Mouse (Mus musculus) Muller cell, postnatal 12 days (primary cell): ENCODE data around the gene AL607142.1.
A peak's percentile ranks its signal among the peaks of the same experiment; 100 is the strongest.

Source experiments
- DNase-seq: peaks from one replicate; pipeline ENCODE4 v3.0.0-alpha.2; 2015; ENCODE audit errors: inconsistent ontology term

Gene AL607142.1

DNA sequence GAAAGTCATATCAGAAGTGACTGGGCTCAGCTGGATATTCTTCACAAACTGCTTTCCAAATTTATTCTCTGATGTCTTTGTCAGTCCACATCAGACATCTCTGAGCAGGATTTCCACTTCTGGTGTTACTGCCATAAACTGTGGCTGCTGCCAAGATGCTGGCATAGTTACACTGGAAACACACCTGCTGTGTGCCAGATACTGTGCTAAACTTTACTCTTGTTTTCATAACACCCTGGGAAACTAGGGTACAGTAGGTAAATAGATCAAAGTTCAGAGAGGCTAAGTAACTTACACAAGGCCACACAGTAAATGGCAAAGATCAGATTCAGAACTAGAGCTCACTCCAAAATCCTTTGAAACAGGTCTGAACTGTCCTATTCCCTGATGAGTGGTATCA, 36.4 kb downstream of the AL607142.1 start:
- no peak for DNase-seq

DNA sequence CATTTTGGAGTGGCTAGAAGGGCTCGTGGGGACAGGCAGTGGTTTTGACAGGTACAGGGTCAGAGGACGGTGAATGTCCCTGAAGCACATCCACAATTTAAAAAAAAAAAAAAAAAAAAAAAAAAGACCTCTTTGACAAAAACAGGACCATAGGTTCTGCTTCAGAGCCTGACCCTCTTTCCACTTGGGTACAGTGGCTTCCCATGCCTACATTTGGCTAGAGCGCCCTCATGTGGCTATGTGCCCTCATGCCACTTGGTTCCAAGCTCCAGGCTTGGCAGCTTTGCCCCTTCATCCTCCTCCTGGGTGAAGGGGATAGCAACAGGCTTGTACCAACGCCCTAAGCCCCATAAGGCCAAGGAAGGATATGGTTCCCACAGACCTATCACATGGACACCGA, 39.8 kb downstream of the AL607142.1 start:
- DNase-seq: peak; percentile 25

DNA sequence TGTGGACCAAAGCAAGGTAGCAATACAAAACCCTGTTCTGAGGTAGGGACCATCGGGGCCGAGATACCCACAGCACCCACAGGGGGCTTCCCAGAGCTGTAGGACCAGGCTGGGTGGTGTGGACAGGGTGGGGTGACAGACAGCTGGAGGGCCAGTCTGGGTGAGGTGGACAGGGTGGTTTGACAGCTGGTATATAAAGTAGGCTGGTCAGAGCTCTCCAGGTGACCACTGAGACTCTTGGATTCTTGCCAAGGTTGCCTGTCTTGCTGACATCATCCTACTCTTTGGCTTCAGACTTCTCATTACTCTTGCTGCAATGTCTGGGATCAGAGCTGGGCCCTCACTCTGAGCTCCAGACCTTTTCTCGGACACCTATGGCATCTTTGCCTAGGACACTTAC, 41.6 kb downstream of the AL607142.1 start:
- DNase-seq: no peak

DNA sequence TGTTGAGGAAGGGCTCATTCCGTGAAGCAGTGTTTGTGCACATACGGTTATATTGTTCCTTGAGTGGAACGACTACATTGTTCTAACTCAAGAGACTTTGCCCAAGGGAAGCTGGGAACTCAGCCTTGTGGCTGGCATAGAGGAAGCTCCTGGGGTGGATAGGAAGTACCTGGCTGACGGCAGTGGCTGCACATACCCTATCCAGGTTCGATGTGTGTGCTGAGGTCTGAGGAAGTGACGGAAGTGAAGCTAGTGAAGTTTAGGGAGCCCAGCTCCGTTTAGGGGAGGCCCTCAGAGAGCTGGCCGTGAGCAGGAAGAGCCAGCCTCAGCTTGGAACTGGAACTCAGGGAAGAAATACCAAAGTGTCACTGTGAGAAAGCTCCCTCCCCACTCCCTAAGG, 43.0 kb downstream of the AL607142.1 start:
- no peak for DNase-seq

DNA sequence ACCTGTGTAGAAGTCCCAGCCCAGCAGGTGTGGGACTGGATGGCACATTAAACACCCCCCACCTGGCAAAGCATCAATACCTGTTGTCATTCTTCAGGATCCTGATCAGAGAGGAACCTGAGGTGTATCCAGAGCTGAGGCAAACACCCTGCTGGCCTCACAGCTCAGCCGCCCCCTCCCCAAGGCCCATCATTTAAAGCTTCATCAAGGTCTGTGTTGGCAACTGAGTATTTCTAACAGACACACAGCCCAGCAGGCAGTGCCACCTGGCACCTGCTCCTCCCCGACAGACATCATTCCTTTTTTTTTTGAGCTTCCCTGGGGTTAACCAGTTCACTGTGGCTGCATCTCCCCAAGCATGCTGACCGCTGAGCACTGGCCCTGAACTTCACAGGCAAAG, 50.7 kb downstream of the AL607142.1 start:
- DNase-seq: no peak

DNA sequence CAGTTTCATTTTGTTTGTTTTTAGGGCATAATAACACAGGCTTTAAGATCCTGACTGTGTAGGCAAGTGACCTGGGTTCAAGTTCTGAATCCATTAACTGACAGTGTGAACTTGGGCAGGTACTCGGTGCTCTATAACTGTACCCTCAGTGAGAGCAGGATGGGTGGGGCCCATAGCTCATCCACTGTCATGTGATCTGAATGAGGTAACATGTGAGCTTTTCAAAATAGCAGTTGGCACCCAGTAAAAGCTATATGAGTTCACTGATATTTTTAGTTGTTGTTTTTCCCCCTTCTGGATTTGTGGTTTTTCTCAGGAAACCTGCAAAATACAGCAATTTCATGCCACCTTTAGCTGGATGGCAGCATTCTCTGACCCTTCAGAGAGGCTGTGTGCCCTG, 51.5 kb downstream of the AL607142.1 start:
- DNase-seq: no peak

DNA sequence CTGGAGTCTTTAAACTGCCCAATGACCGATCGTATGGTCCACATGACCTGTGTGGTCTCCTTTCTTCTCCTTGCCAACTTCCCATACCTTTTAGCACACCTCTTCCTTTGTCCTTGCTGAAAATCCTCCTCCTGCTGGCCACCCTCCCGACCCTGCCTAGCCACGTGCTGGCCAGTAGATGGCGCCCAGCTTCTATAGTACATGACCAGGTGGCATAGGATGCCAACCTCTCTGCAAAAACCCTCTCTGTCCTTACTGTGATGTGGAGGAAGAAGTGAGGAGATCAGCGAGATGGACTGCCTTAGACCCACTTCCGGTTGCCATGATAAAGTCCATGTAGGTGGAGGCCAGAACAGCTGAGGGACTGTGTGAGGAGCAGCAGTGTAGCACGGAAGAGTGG, 55.5 kb downstream of the AL607142.1 start:
- DNase-seq: peak; percentile 65

DNA sequence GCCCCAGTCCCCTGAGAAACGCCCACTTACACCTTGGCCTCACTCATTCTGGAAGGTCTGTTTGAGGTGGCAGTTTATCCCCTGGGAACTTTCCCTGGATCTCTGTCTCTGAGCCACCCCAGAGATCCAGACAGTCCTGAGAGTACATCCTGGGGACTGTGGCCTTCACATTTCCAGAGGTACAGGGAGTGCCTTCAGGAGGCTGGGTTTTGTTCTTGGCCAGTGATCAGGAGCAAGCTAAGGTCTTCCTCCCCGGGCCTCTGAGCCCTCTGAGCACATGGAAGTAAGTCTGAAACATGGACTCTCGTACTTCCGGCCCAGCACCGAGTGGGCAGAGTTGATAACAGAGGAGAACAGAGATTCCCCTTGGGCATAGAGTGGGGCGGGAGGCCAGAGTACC, 59.9 kb downstream of the AL607142.1 start:
- DNase-seq: no peak

DNA sequence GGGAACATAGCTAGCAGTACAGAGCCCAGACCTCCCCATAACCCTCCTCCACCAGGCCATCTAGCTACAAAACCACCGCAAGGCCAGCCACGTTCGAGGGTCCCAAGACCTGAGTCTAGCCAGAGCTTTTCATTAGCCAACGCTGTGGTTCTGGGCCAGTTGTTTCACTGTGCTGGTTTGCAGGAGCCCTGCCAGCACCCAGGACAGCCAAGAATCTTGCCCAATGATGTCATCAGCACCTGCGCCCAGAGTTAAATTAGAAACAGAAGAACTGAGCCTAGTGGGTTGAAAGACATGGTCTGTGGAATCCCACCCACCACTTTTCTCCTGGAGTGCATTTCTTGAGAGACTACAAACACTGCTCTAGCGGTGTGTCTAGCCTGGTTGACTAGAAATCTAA, 61.3 kb downstream of the AL607142.1 start:
- DNase-seq: peak; percentile 73

DNA sequence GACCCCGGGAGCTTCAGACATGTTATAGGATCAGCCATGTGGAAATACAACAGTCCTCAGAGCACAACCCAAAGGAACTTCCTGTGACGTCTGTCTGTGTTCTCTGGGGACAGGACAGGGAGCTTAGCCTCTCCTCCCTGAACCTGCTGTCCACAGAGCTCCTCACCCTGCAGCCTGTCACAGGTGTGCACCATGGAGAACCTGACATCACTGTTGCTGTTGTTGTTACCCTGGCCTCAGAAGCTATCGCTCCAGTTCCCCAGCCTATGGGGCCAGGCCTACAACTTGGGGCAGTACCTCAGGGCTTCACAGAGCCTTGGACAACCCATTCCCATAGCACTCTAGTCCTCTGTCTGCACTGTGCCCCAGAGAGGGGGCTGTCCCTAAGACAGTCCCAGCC, 62.5 kb downstream of the AL607142.1 start:
- DNase-seq: no peak

DNA sequence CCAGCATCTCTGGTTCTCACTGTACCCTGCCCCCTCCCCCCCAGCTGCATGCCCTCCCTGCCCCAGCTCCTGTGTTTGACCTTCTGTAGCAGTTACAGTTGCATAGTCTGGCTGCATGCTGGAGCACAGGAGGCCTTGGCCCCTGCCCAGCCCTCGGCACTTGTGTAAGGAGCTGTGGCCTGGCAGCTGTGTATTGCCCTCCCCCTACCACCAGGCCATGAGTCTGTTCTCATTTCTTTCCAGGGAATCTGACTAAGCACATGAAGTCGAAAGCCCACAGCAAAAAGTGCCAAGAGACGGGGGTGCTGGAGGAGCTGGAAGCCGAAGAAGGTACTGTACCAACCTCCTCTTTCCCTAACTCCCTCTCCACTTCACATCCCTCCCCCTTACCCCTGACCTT, 63.2 kb downstream of the AL607142.1 start:
- DNase-seq: peak; percentile 92

DNA sequence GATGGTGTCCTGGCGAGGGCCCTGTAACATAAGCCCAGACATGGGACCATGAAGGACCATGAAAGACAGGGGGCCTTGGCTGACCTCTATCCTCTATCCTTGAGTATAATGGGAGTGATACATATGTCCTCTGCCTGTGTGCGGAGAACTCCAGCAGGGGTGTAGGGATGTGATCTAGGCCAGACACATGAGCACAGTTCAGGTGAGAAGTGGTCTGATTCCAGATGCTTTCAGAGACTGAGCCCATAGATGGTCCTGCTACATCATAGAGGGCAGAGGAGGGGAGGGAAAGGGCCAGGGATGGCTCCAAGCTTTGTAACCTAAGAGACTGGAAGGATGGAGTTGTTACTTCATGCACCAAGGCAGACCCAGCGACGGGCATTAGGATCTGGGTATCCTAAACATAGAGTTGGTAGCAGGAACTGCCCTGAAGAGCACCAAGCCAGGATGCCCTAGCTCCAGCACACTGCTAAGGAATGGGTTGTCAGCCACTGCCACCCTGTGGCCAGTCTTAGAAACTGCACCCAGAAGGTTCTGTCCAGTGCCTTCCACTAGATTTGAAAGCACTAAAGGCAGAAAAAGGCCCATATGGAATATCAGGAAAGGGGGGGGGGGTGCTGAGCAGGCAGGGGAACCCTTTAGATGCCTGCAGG, 64.6 kb downstream of the AL607142.1 start:
- peak; percentile 52 for DNase-seq

DNA sequence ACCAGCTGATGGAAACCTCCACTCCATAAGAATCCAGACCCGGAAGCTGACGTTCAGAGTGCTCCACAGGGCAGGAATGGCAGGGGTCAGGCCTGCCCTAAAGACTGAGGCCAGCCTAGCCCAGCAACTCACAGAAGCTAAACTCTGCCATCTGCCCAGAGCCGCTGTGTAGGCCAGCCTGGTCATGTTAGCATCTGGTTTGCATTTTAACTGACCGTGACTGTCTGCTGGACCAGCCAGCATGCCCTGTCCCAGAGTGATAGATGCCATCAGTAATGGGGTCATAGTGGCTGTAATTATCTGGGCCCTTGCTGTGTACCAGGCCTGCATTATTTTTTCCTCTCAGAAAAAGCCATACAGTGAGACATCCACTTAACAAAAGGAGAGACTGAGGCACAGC, 66.1 kb downstream of the AL607142.1 start:
- DNase-seq: no peak

DNA sequence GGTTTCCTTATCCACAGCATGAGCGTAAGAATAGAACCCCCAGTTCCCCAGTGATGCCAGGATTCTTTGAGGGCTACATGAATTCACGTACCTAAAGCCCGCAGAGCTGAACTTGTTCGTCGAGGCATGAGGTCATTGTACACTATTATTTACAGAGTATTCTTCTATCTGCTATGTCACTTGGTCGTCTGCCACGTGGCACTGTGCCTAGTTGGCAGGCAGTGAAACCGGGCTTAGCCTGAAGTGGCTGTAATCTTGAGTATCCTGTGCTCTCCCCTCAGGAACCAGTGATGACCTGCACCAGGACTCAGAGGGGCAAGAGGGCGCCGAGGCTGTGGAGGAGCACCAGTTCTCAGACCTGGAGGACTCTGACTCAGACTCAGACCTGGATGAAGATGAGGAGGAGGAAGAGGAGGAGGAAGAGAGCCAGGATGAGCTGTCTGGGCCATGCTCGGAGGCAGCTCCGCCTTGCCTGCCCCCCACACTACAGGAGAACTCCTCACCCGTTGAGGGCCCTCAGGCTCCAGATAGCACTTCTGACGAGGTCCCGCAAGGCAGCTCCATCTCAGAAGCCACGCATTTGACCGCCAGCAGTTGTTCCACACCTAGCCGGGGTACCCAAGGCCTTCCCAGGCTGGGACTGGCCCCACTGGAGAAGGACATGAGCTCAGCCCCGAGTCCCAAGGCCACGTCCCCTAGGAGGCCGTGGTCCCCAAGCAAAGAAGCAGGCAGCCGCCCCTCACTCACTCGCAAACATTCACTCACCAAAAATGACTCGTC, 66.8 kb downstream of the AL607142.1 start:
- peak; percentile 89 for DNase-seq

DNA sequence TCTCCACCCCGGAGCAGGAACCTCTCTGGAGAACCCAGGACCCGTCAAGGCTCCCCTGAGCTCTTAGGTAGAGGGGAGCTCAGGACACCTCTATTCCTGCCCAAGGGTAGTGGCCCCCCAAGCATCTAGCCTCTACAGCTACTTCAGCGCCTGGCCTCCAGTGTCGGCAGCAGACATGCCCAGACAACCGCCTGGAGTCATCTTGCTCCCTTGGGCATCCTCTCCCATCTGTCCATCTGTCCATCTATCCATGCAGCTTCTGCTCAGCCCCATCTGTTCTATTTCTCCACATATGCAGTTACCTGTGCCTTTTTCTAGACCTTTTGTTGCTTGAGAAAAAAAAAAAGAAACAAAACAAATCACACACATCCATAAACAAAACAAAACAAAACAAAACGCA, 69.4 kb downstream of the AL607142.1 start:
- no peak for DNase-seq

DNA sequence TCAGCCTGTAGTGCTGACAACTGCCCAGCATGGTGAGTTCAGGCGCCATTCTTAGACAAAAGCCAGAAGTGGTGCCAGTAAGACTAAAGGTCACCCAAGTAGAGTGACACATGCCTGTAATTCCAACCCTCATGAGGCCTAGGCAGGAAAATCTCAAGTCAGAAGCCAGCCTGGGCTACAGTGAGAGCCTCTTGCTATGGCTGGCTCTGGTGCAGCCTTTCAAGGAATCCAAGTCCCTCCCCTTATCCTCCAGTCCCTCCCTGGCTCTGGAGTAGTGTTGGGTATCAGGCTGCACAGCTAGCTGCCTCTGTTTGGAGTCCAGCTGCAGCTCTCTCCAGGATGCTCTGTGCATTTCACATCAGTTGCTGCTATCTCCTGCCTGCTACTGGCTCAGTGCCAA, 77.0 kb downstream of the AL607142.1 start:
- DNase-seq: no peak

DNA sequence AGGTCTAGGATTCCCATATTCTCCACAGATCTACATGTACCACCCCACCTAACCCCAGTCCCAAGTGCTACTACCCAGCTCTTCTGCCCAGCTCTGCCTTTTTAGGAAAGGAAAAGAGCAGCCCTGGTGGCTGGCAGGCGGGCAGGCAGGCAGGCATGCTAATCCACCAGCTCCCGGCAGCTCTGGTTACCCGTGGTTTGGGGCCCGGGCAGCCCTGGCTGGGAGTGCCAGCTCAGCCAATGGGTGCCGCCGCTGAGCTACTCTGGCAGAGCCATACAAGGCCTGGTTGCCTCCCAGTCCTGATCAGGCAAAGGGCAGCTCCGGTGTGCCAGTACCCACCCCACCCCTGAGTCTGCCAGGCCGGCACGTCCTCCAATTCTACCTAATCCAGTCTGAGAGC, 78.1 kb downstream of the AL607142.1 start:
- DNase-seq: no peak
